8 mouse cellular contexts compared by ENCODE assay signal in the genomic region with DNA sequence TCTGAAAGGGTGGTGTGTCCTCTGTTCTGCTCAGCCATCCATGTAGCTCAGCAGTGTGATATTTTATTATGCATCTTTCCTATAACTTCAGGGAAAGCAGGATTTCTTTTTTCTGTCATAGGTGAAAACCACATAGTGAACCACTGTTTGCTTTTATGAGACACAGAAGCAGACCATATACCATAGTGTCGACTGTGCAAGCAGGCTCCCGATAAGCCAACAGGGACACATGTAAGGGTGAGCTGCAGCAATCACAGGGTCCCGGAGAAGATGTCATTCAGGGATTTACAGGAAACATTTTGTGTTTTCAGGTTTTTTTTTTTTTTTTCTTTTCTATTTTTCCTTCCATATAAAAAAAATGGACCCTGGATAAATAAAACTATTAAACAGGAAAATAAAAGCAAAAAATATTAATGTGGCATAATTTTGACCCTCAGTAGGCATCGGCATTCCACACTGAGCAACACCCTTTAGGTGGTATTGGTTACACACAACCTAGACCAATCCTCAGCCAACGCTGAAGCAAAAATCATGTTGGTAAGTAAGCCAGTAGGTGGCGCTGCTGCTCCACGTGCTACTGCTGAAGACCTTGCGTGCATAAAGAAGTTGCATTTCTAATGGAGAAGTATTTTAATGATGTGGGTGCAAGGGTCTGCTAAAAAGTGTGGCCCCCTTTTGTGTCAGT.
DNase-seq lines count a peak whose midpoint lies in the region; ATAC-seq and TF ChIP-seq lines count a peak whose summit lies in the region.

No protein-coding gene starts in this region.

- H3K4me1 ChIP-seq in CH12.LX (ENCODE audit: control insufficient read depth in 1 of 2, insufficient read depth in 2 of 2), result no peaks in the 10 kb centered on the region; a peak in 1 of 4 replicates
- H3K4me1 ChIP-seq in embryonic facial prominence, embryonic 14.5 days (ENCODE audit: control insufficient read depth, insufficient read depth, low read length), result no peaks in the 10 kb centered on the region
- no peaks in the 10 kb centered on the region for H3K4me1 ChIP-seq in liver, embryonic 14.5 days (replicated peaks; ENCODE audit: control insufficient read depth in 2 of 2, insufficient read depth in 2 of 2, low read length in 1 of 2)
- H3K4me1 ChIP-seq in neural tube, embryonic 15.5 days, result peaks cover 34% of the 10 kb centered on the region
- no peaks in the 10 kb centered on the region for H3K4me1 ChIP-seq in thymus, adult 2 months (replicated peaks; ENCODE audit: control insufficient read depth, insufficient read depth, low read length)

- intact Hi-C loops in heart, postnatal 10 days (cut with DNase I), result no loop called here

- peak; percentile 81 for DNase-seq in CH12.LX (ENCODE audit: extremely low read depth)
- DNase-seq in adrenal gland, postnatal 4 days (ENCODE audit: low spot score in 2 of 2), result peak; percentile 17 to 43
- DNase-seq in embryonic facial prominence, embryonic 14.5 days (ENCODE audit: low spot score), result peak; percentile 88
- DNase-seq in heart, postnatal 10 days, result peak; percentile 72 to 81
- peak; percentile 64 to 89 for DNase-seq in kidney, postnatal 36 days
- DNase-seq in liver, embryonic 14.5 days (ENCODE audit: low read depth in 3 of 3, low spot score in 3 of 3), result peak; percentile 11 to 19 (median 18)
- peak; percentile 31 for DNase-seq in thymus, adult 2 months

- in situ Hi-C loops in CH12.LX (cut with MboI; ENCODE audit: low pct_ligation_motif_present, low pct_unique_long_range_greater_than_20kb, low sequenced_read_pairs), result no loop called here

- H3K27me3 ChIP-seq in CH12.LX (replicated peaks), result no peaks in the 10 kb centered on the region
- H3K27me3 ChIP-seq in embryonic facial prominence, embryonic 14.5 days (replicated peaks; ENCODE audit: control insufficient read depth, insufficient read depth, low read length), result 0 out of 2 replicates have a peak, but pooled peaks cover 5% of the 10 kb centered on the region
- H3K27me3 ChIP-seq in liver, embryonic 14.5 days (ENCODE audit: control insufficient read depth, insufficient read depth, low read length), result no peaks in the 10 kb centered on the region
- no peaks in the 10 kb centered on the region for H3K27me3 ChIP-seq in neural tube, embryonic 15.5 days (replicated peaks)
- no peaks in the 10 kb centered on the region for H3K27me3 ChIP-seq in thymus, adult 2 months (ENCODE audit: control insufficient read depth, insufficient read depth, low read length)

- H3K4me3 ChIP-seq in CH12.LX (replicated peaks in 1 of 3; ENCODE audit: low read depth in 2 of 3, low read length in 2 of 3, poor library complexity in 1 of 3), result no peak overlapping the region
- no peak overlapping the region for H3K4me3 ChIP-seq in embryonic facial prominence, embryonic 14.5 days (ENCODE audit: low read depth, low read length)
- H3K4me3 ChIP-seq in liver, embryonic 14.5 days (ENCODE audit: insufficient read depth in 1 of 2, low read depth in 2 of 2, low read length in 2 of 2), result no peak overlapping the region
- H3K4me3 ChIP-seq in neural tube, embryonic 15.5 days (replicated peaks), result no peak overlapping the region
- H3K4me3 ChIP-seq in thymus, adult 2 months (ENCODE audit: control insufficient read depth, insufficient read depth, low read length), result no peak overlapping the region

- WGBS in embryonic facial prominence, embryonic 14.5 days, result 24% methylated on average over 8 of the region's 8 CpGs
- WGBS in liver, embryonic 14.5 days (ENCODE audit: insufficient replicate concordance), result 23% methylated on average over 8 of the region's 8 CpGs
- WGBS in neural tube, embryonic 15.5 days, result 23% methylated on average over 8 of the region's 8 CpGs
- WGBS in thymus, adult 2 months, result 31% methylated on average over 8 of the region's 8 CpGs

- dilution Hi-C loops in CH12.LX (cut with MboI; ENCODE audit: extremely low pct_ligation_motif_present, extremely low pct_unique_long_range_greater_than_20kb, low sequenced_read_pairs), result no loop called here

- no peak for TF ChIP-seq POLR2A in CH12.LX (IDR thresholded peaks at IDR 0.05; ENCODE audit: low read depth, low read length)
- TF ChIP-seq POLR2A in thymus, adult 2 months (IDR thresholded peaks at IDR 0.05; ENCODE audit: control insufficient read depth, extremely low read depth, insufficient read depth, low read length, poor library complexity), result no peak

- no peaks in the 10 kb centered on the region for H3K36me3 ChIP-seq in CH12.LX (replicated peaks in 1 of 2; ENCODE audit: control insufficient read depth in 1 of 2, insufficient read depth in 1 of 2, low read length in 1 of 2)
- no peaks in the 10 kb centered on the region for H3K36me3 ChIP-seq in embryonic facial prominence, embryonic 14.5 days (ENCODE audit: control insufficient read depth, insufficient read depth, low read length)
- no peaks in the 10 kb centered on the region for H3K36me3 ChIP-seq in liver, embryonic 14.5 days (replicated peaks; ENCODE audit: control insufficient read depth, insufficient read depth, low read depth)
- H3K36me3 ChIP-seq in neural tube, embryonic 15.5 days, result no peaks in the 10 kb centered on the region
- no peaks in the 10 kb centered on the region for H3K36me3 ChIP-seq in thymus, adult 2 months (ENCODE audit: control insufficient read depth, insufficient read depth, low read length)

- H3K4me2 ChIP-seq in CH12.LX (ENCODE audit: insufficient read depth, low read depth, poor library complexity, severe bottlenecking), result no peak overlapping the region; the same call in 1 of the 2 replicates
- H3K4me2 ChIP-seq in embryonic facial prominence, embryonic 14.5 days (ENCODE audit: low read depth, low read length), result peak overlapping the region; percentile 13; the same call in 1 of the 2 replicates
- no peak overlapping the region for H3K4me2 ChIP-seq in liver, embryonic 14.5 days (ENCODE audit: low read depth)
- peak overlapping the region; percentile 30; the same call in 1 of the 2 replicates for H3K4me2 ChIP-seq in neural tube, embryonic 15.5 days

- peak; percentile 88 for ATAC-seq in embryonic facial prominence, embryonic 14.5 days (ENCODE audit: low read depth)
- ATAC-seq in liver, embryonic 14.5 days (ENCODE audit: insufficient read depth), result no peak
- peak; percentile 89 for ATAC-seq in neural tube, embryonic 15.5 days (ENCODE audit: low FRiP score)

- H3K27ac ChIP-seq in CH12.LX (ENCODE audit: insufficient read depth, low read depth), result no peak overlapping the region
- H3K27ac ChIP-seq in embryonic facial prominence, embryonic 14.5 days (replicated peaks; ENCODE audit: low read depth, low read length), result no peak overlapping the region
- no peak overlapping the region for H3K27ac ChIP-seq in liver, embryonic 14.5 days
- H3K27ac ChIP-seq in neural tube, embryonic 15.5 days (replicated peaks), result no peak overlapping the region
- no peak overlapping the region for H3K27ac ChIP-seq in thymus, adult 2 months (ENCODE audit: control insufficient read depth, insufficient read depth, low read length)

- no peak overlapping the region for H3K9ac ChIP-seq in CH12.LX (ENCODE audit: insufficient read depth, low read depth)
- no peak overlapping the region for H3K9ac ChIP-seq in embryonic facial prominence, embryonic 14.5 days (ENCODE audit: low read depth, low read length)
- H3K9ac ChIP-seq in liver, embryonic 14.5 days (replicated peaks), result no peak overlapping the region
- H3K9ac ChIP-seq in neural tube, embryonic 15.5 days (replicated peaks), result 0 out of 2 replicates have a peak overlapping the region, but pooled peaks have one; percentile 6

- TF ChIP-seq EP300 in CH12.LX (IDR thresholded peaks at IDR 0.05; ENCODE audit: low read length), result no peak
- TF ChIP-seq EP300 in liver, embryonic 14.5 days (IDR thresholded peaks at IDR 0.05; ENCODE audit: low read depth), result no peak

- peak; percentile 95 for TF ChIP-seq RAD21 in CH12.LX (IDR thresholded peaks at IDR 0.05; ENCODE audit: low read depth, low read length)

- no peaks in the 10 kb centered on the region for H3K9me3 ChIP-seq in CH12.LX (replicated peaks; ENCODE audit: low read length)
- no peaks in the 10 kb centered on the region for H3K9me3 ChIP-seq in embryonic facial prominence, embryonic 14.5 days (ENCODE audit: control insufficient read depth, low read length)
- no peaks in the 10 kb centered on the region for H3K9me3 ChIP-seq in liver, embryonic 14.5 days (ENCODE audit: control insufficient read depth, low read length)
- no peaks in the 10 kb centered on the region for H3K9me3 ChIP-seq in neural tube, embryonic 15.5 days (replicated peaks)

- peak; percentile 86 to 90 for TF ChIP-seq CTCF in CH12.LX (conservative IDR thresholded peaks at IDR 0.05 in 1 of 2, IDR thresholded peaks at IDR 0.05 in 1 of 2; ENCODE audit: low read depth in 2 of 2, low read length in 2 of 2)
- TF ChIP-seq CTCF in liver, embryonic 14.5 days (IDR thresholded peaks at IDR 0.05; ENCODE audit: low read depth), result peak; percentile 86
- no peak for TF ChIP-seq CTCF in thymus, adult 2 months (IDR thresholded peaks at IDR 0.05; ENCODE audit: borderline replicate concordance, control insufficient read depth, extremely low read depth, insufficient read depth, low read length, poor library complexity)

- no peaks in the 10 kb centered on the region for H3K79me2 ChIP-seq in CH12.LX (replicated peaks; ENCODE audit: control insufficient read depth, extremely low read depth, insufficient read depth, poor library complexity, severe bottlenecking)

TF ChIP-seq in CH12.LX, 34 proteins besides CTCF, POLR2A, EP300 and RAD21:
- TF ChIP-seq USF2 (conservative IDR thresholded peaks at IDR 0.05; ENCODE audit: low read depth, low read length), result no peak
- TF ChIP-seq ZC3H11A (IDR thresholded peaks at IDR 0.05; ENCODE audit: low read depth, low read length), result 0 out of 2 replicates have a peak, but pooled peaks have one; percentile 16
- no peak for TF ChIP-seq HCFC1 (IDR thresholded peaks at IDR 0.05; ENCODE audit: low read depth, low read length)
- no peak for TF ChIP-seq MAZ (IDR thresholded peaks at IDR 0.05; ENCODE audit: low read depth, low read length)
- peak; percentile 89 for TF ChIP-seq MAX (IDR thresholded peaks at IDR 0.05; ENCODE audit: low read length)
- peak; percentile 93 for TF ChIP-seq MYC (IDR thresholded peaks at IDR 0.05; ENCODE audit: low read depth, low read length)
- TF ChIP-seq SMC3 (IDR thresholded peaks at IDR 0.05; ENCODE audit: low read depth, low read length), result peak; percentile 77
- peak; percentile 30; the same call in 1 of the 2 replicates for TF ChIP-seq ZNF384 (IDR thresholded peaks at IDR 0.05; ENCODE audit: low read depth, low read length)
- TF ChIP-seq TBP (conservative IDR thresholded peaks at IDR 0.05; ENCODE audit: low read depth, low read length), result no peak

Comparison
In these comparisons a context has a peak if more than half of its experiments do, and no peak if none do; other contexts are left out.
1. DNase-seq: peak in every context shown above with its lines; median percentile 88 in embryonic facial prominence, embryonic 14.5 days; 81 in CH12.LX; 76 in heart, postnatal 10 days; 76 in kidney, postnatal 36 days; 31 in thymus, adult 2 months; 30 in adrenal gland, postnatal 4 days; 18 in liver, embryonic 14.5 days.
2. H3K4me2 ChIP-seq: peak in embryonic facial prominence, embryonic 14.5 days (single experiment) and neural tube, embryonic 15.5 days (single experiment); none in CH12.LX (single experiment) and liver, embryonic 14.5 days (single experiment).